Mouse (Mus musculus) A20 (cell line): ENCODE results near the gene Pfkm.

ENCODE experiments used
- DNase-seq: peaks from one replicate; pipeline ENCODE4 v3.0.0-alpha.2; 2011; ENCODE audit warnings: low read depth, low spot score

The Pfkm gene

DNA sequence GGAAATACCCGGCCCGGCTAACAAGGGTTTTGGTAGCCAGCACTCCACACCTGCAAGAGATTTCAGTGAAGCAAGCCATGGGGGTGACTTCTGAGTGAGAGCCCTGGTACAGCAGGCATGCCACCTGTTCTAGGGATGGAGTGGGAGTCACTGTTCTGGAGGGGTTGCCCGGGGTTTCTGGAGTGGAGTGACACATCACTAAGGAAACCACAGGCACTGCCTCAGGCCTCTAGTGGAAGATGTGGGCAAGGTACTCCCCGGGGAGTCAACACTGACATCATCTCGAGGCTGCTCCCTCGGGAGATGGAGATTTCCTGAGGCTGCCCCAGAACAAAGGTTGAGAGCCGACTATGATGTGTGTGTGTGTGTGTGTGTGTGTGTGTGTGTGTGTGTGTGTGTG, 78.0 kb downstream of the Pfkm start:
- no peak for DNase-seq

DNA sequence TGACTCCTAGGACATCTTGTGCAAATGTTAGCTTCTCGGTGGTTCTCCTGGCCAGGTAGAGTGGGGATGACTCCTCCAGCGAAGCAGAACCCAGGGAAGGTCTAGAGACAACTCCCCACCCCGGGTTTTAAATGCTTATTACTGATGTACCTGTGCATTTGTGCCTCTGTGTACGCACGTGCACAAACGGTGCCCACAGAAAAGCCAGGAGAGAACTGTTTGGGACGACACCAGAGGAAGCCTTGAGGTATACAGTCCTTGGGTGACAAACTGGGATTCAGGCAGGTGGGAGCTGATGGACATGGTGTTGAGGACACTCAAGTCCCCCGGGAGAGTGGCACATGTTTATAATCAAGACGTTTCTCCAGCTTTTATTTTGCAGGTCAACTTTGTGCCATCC, 78.5 kb downstream of the Pfkm start:
- no peak for DNase-seq

DNA sequence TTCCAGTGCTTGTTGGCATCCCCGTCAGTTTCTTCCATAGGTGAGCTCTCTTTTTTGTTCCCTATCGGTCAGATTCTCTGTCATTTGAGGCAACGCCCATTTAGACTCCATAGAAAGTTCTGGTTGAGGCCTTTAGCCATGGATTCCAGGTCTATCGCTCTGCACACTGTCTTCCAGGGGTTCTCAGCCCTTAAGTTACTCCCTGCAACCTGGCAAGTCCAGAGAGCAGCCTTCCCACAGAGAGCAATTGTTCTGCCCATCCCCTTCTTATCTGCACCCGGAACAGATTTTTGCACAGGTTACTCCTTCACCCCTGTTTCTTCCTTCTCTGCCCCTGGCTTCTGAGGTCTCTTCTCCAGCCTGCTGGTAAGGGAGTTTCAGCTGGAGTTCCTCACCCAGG, 79.7 kb downstream of the Pfkm start:
- no peak for DNase-seq

DNA sequence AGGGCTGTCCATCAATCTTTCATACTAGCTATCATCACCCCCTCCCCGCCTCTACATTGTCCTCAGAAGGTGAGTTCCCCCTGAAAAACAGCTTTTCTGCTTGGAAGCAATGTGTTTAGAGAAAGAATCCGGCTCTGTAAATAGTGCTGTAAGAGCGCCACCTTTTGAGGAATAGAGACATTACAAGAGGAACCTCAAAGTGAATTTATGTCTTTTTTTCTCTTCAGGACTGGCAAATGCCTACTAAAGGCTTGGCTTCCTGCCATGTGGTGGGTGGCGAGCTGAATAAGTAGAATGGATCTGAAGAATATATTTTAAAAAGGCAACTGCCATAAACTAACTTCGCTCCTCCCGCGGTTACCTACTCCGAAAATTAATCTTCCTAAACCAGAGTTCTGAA, 81.4 kb downstream of the Pfkm start:
- peak; percentile 62 for DNase-seq

DNA sequence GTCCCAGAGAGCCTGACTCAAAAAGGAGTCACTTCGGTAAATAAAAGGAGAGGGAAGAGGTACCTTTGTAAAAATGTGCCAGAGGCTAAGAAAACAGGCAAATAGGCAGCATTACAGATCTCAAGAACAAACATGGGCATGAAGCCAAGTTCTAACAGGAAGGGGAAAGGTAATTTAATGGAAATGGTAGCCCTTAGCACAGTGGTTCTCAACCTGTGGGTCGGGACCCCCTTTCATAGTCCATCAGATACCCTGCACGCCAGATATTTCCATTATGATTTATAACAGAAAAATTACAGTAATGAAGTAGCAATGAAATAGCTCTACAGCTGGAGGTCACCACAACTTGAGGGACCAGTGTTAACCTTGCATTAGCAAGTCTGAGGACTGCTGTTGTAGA, 84.9 kb downstream of the Pfkm start:
- no peak for DNase-seq

DNA sequence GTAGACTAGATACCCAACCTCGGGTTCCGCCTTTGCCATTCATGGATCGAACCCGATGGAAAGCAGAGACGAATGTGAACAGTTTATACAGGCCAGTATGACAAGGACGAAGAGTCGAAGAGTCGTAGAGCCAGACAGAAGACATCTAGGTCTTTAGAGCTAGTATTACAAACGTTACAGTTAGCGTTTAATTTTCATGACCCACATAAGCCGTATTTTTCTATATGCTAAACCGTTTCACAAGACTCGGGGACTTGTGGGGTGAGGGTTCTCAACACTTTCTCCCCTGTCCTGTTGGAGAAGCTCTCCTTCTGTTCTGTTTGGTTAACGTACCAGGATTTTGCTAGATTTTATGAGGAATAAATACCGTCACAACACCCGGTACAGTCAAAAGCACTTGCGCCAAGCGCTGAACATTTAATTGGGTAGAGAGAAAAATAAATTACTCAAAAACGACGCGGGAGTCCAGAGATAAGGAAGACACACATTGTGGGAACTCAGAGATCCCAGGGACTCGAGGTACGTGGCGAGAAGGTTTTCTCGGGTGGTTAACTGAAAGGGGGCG, 88.3 kb downstream of the Pfkm start:
- DNase-seq = peak; percentile 16

DNA sequence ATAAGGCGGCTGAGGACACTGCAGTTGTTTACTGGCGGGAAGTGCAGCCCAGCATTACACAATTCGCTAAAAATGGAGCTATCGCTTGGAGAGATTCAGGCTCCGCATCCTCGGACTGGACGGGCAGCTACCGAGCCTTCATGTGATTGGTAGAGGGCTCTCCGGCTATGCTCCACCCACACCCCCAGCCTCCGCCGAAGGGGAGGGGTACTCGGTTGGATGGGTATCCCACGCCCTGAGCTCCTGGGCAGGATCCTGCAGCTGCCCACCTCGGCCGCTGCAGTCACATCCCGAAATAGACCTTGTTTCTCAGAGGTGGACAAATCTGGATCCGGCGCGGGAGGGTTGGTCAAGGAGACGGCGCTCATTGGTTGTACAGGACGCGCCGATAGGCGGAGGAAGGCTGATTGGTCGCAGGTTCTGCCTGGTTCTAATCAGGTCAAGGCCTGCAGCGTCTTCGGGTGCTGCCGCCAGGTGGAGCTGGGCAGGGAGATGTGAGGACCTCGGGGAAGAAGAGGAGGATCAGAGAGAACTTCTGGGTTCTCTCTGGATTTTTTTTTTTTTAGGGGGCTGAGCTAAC, 88.8 kb downstream of the Pfkm start:
- peak; percentile 93 for DNase-seq
